Mouse (Mus musculus) left cerebral cortex, postnatal 10 days (tissue): Measurements from ENCODE around the gene Zfhx3. TPM values are rescaled to one million over a fixed set of nuclear protein-coding genes. Genes with fewer than 3 reads are reported as not detected.
A peak's percentile ranks its signal among the peaks of the same experiment; 100 is the strongest.

Source experiments
- DNase-seq, 2 experiments: peaks; one replicate each; pipeline ENCODE4 v3.0.0; 2021 to 2022; ENCODE audit warnings: low spot score in 2 of 2, mixed read lengths in 1 of 2; ENCODE audit errors: extremely low spot score in 1 of 2
- intact Hi-C: fragments of 180-260 bp; cut with DNase I; formaldehyde crosslinking; loops from one replicate; pipeline ENCODE4 v1.15.1; 2025
- total RNA-seq, 2 experiments: library from RNA; stranded (reverse); gene quantifications; 2 replicates each; pipeline ENCODE4 v1.2.3; 2021

The Zfhx3 gene
- total RNA-seq, 2 experiments from 2014 or later, result 3.9 to 4.4 TPM

GRCm38 (mm10) chr8:108554578-108555245 lies 612.3 kb downstream of the Zfhx3 start:
- intact Hi-C loops, result no loop called here
- no peak for DNase-seq

GRCm38 (mm10) chr8:108563420-108563819 lies 621.0 kb downstream of the Zfhx3 start:
- no peak for DNase-seq
- intact Hi-C loops, result no loop called here

- intact Hi-C loops, result no loop called here
- no peak for DNase-seq
Measured at GRCm38 (mm10) chr8:108563934-108564564, 621.6 kb downstream of the Zfhx3 start.

- peak in 1 of 2 experiments; percentile 46 for DNase-seq
- intact Hi-C loops, result no loop called here
Measured at GRCm38 (mm10) chr8:108566035-108566434, 623.6 kb downstream of the Zfhx3 start.

GRCm38 (mm10) chr8:108573295-108574017 lies 631.0 kb downstream of the Zfhx3 start:
- intact Hi-C loops, result no loop called here
- no peak for DNase-seq

GRCm38 (mm10) chr8:108574101-108574500 lies 631.7 kb downstream of the Zfhx3 start:
- DNase-seq, result peak in 1 of 2 experiments; percentile 52
- intact Hi-C loops, result no loop called here

- no peak for DNase-seq
- intact Hi-C loops, result no loop called here
Measured at GRCm38 (mm10) chr8:108577571-108577970, 635.1 kb downstream of the Zfhx3 start.

GRCm38 (mm10) chr8:108578388-108578787 lies 635.9 kb downstream of the Zfhx3 start:
- no peak for DNase-seq
- intact Hi-C loops, result no loop called here

GRCm38 (mm10) chr8:108579808-108580207 lies 637.4 kb downstream of the Zfhx3 start:
- intact Hi-C loops, result no loop called here
- DNase-seq, result no peak

GRCm38 (mm10) chr8:108580364-108580763 lies 637.9 kb downstream of the Zfhx3 start:
- DNase-seq, result no peak
- intact Hi-C loops, result no loop called here

- intact Hi-C loops, result no loop called here
- DNase-seq, result no peak
Measured at GRCm38 (mm10) chr8:108581557-108581956, 639.1 kb downstream of the Zfhx3 start.

GRCm38 (mm10) chr8:108582251-108582650 lies 639.8 kb downstream of the Zfhx3 start:
- DNase-seq, result no peak
- intact Hi-C loops, result no loop called here

GRCm38 (mm10) chr8:108583261-108583660 lies 640.8 kb downstream of the Zfhx3 start:
- no peak for DNase-seq
- intact Hi-C loops, result no loop called here

- no peak for DNase-seq
- intact Hi-C loops, result no loop called here
Measured at GRCm38 (mm10) chr8:108583867-108584661, 641.6 kb downstream of the Zfhx3 start.

- DNase-seq, result no peak
- intact Hi-C loops, result no loop called here
Measured at GRCm38 (mm10) chr8:108584662-108584978, 642.2 kb downstream of the Zfhx3 start.

- intact Hi-C loops, result no loop called here
- no peak for DNase-seq
Measured at GRCm38 (mm10) chr8:108591037-108591436, 648.6 kb downstream of the Zfhx3 start.

- no peak for DNase-seq
- intact Hi-C loops, result no loop called here
Measured at GRCm38 (mm10) chr8:108592028-108592724, 649.7 kb downstream of the Zfhx3 start.

- DNase-seq, result peak in 1 of 2 experiments; percentile 28
- intact Hi-C loops, result no loop called here
Measured at GRCm38 (mm10) chr8:108592990-108593589, 650.6 kb downstream of the Zfhx3 start.
